Mouse (Mus musculus) spleen, adult 2 months (tissue): Measurements from ENCODE around the gene Uqcrq.

Source experiments
- CTCF ChIP-seq: fragments of 200-500 bp; IDR thresholded peaks from 2 replicates; pipeline ENCODE4 v1.5.1; 2011; ENCODE audit warnings: mild to moderate bottlenecking, inconsistent platforms; ENCODE audit not compliant: insufficient read depth, insufficient read length, insufficient replicate concordance; ENCODE audit errors: extremely low read depth
- POLR2A ChIP-seq: fragments of 200-500 bp; IDR thresholded peaks from 2 replicates; pipeline ENCODE4 v1.6.1; 2011; ENCODE audit warnings: low read depth, low read length, inconsistent platforms

- TF ChIP-seq POLR2A, result no peak
- TF ChIP-seq CTCF, result no peak
Measured at GRCm38 (mm10) chr11:53418048-53418447, 12.6 kb downstream of the Uqcrq start.
